Mouse (Mus musculus): ENCODE results near the gene Ube2l3. TPM values are rescaled to one million over a fixed set of nuclear protein-coding genes. Genes with fewer than 3 reads are reported as not detected.

Gene Ube2l3
- polyA plus RNA-seq, 1 experiment from 2014 or later: 316 TPM

- H3K9ac ChIP-seq (ENCODE audit: low read depth, low read length): no peak overlapping the region
- no peak overlapping the region for H3K27ac ChIP-seq
- H3K4me1 ChIP-seq (replicated peaks; ENCODE audit: insufficient read depth, low read length): no peaks in the 10 kb centered on the region
- ATAC-seq (replicated peaks; ENCODE audit: low FRiP score, low read depth) (no peak), DNase-seq (ENCODE audit: low spot score) (no peak)
- 83% methylated on average over 15 of the region's 15 CpGs for WGBS
- H3K36me3 ChIP-seq (ENCODE audit: insufficient read depth, low read length): no peaks in the 10 kb centered on the region
- H3K27me3 ChIP-seq (ENCODE audit: insufficient read depth, low read length): no peaks in the 10 kb centered on the region
- H3K9me3 ChIP-seq (replicated peaks; ENCODE audit: low read length): no peaks in the 10 kb centered on the region
- no peak for TF ChIP-seq CTCF (IDR thresholded peaks at IDR 0.05; ENCODE audit: low read depth)
- H3K4me3 ChIP-seq (replicated peaks; ENCODE audit: low read depth, low read length): no peak overlapping the region
- H3K4me2 ChIP-seq (ENCODE audit: low read length): no peak overlapping the region
Observed at GRCm38 (mm10) chr16:17137355-17137754, 65.1 kb downstream of the Ube2l3 start.

- 0 out of 2 replicates have a peak, but pooled peaks cover 8% of the 10 kb centered on the region for H3K4me1 ChIP-seq (replicated peaks; ENCODE audit: insufficient read depth, low read length)
- DNase-seq (ENCODE audit: low spot score) (no peak), ATAC-seq (replicated peaks; ENCODE audit: low FRiP score, low read depth) (no peak)
- H3K4me3 ChIP-seq (replicated peaks; ENCODE audit: low read depth, low read length): peak overlapping the region; percentile 67; the same call in 1 of the 2 replicates
- H3K27ac ChIP-seq: no peak overlapping the region
- H3K4me2 ChIP-seq (ENCODE audit: low read length): peak overlapping the region; percentile 98
- H3K9ac ChIP-seq (ENCODE audit: low read depth, low read length): peak overlapping the region; percentile 44; the same call in 1 of the 2 replicates
- WGBS: 32% methylated on average over 7 of the region's 7 CpGs
- no peaks in the 10 kb centered on the region for H3K27me3 ChIP-seq (ENCODE audit: insufficient read depth, low read length)
- TF ChIP-seq CTCF (IDR thresholded peaks at IDR 0.05; ENCODE audit: low read depth): no peak
- H3K9me3 ChIP-seq (replicated peaks; ENCODE audit: low read length): no peaks in the 10 kb centered on the region
- no peaks in the 10 kb centered on the region for H3K36me3 ChIP-seq (ENCODE audit: insufficient read depth, low read length)
Observed at GRCm38 (mm10) chr16:17132906-17133200, 69.6 kb downstream of the Ube2l3 start.

- WGBS: under 1% methylated on average over 47 of the region's 47 CpGs
- H3K27me3 ChIP-seq (ENCODE audit: insufficient read depth, low read length): no peaks in the 10 kb centered on the region
- H3K9ac ChIP-seq (ENCODE audit: low read depth, low read length): peak within 1 kb of the TSS; percentile 68
- H3K27ac ChIP-seq: no peak within 1 kb of the TSS
- no peaks in the 10 kb centered on the region for H3K9me3 ChIP-seq (replicated peaks; ENCODE audit: low read length)
- no peaks in the 10 kb centered on the region for H3K36me3 ChIP-seq (ENCODE audit: insufficient read depth, low read length)
- peak; percentile 99 for DNase-seq (ENCODE audit: low spot score)
- peak; percentile 57 for TF ChIP-seq CTCF (IDR thresholded peaks at IDR 0.05; ENCODE audit: low read depth)
- H3K4me1 ChIP-seq (replicated peaks; ENCODE audit: insufficient read depth, low read length): 0 out of 2 replicates have a peak, but pooled peaks cover 8% of the 10 kb centered on the region
- peak within 1 kb of the TSS; percentile 67 for H3K4me3 ChIP-seq (replicated peaks; ENCODE audit: low read depth, low read length)
- ATAC-seq (replicated peaks; ENCODE audit: low FRiP score, low read depth): peak; percentile 99
- H3K4me2 ChIP-seq (ENCODE audit: low read length): peak within 1 kb of the TSS; percentile 98
Observed at GRCm38 (mm10) chr16:17132089-17132905, 70.2 kb downstream of the Ube2l3 start, which contains the start of gene Sdf2l1. Gene Sdf2l1, minus strand, starts transcription at chr16:17132383.

GRCm38 (mm10) chr16:17131191-17132088 is 71.0 kb downstream of the Ube2l3 start:
- WGBS: 4% methylated on average over 43 of the region's 43 CpGs
- Histone ChIP-seq H3K4me2 (ENCODE audit: low read length) (peak overlapping the region; percentile 98), H3K36me3 (ENCODE audit: insufficient read depth, low read length) (no peaks in the 10 kb centered on the region), H3K4me1 (replicated peaks; ENCODE audit: insufficient read depth, low read length) (0 out of 2 replicates have a peak, but pooled peaks cover 8% of the 10 kb centered on the region), H3K4me3 (replicated peaks; ENCODE audit: low read depth, low read length) (peak overlapping the region; percentile 67), H3K27me3 (ENCODE audit: insufficient read depth, low read length) (no peaks in the 10 kb centered on the region), H3K27ac (no peak overlapping the region), H3K9me3 (replicated peaks; ENCODE audit: low read length) (no peaks in the 10 kb centered on the region), H3K9ac (ENCODE audit: low read depth, low read length) (peak overlapping the region; percentile 68)
- TF ChIP-seq CTCF (IDR thresholded peaks at IDR 0.05; ENCODE audit: low read depth): no peak
- no peak for DNase-seq (ENCODE audit: low spot score)
- ATAC-seq (replicated peaks; ENCODE audit: low FRiP score, low read depth): no peak

- H3K27me3 ChIP-seq (ENCODE audit: insufficient read depth, low read length): no peaks in the 10 kb centered on the region
- TF ChIP-seq CTCF (IDR thresholded peaks at IDR 0.05; ENCODE audit: low read depth): peak; percentile 74
- no peak for ATAC-seq (replicated peaks; ENCODE audit: low FRiP score, low read depth)
- peaks cover 14% of the 10 kb centered on the region; the same call in 1 of the 2 replicates for H3K4me1 ChIP-seq (replicated peaks; ENCODE audit: insufficient read depth, low read length)
- WGBS: 93% methylated on average over 1 of the region's 1 CpGs
- DNase-seq (ENCODE audit: low spot score): peak; percentile 54
- H3K36me3 ChIP-seq (ENCODE audit: insufficient read depth, low read length): no peaks in the 10 kb centered on the region
- H3K4me3 ChIP-seq (replicated peaks; ENCODE audit: low read depth, low read length): no peak overlapping the region
- H3K9me3 ChIP-seq (replicated peaks; ENCODE audit: low read length): no peaks in the 10 kb centered on the region
- H3K27ac ChIP-seq: no peak overlapping the region
- no peak overlapping the region for H3K9ac ChIP-seq (ENCODE audit: low read depth, low read length)
- H3K4me2 ChIP-seq (ENCODE audit: low read length): no peak overlapping the region
Observed at GRCm38 (mm10) chr16:17127292-17127691, 75.2 kb downstream of the Ube2l3 start.
